Mouse (Mus musculus) c-Kit-positive CD71-negative TER-119-negative erythroid progenitor cells, embryonic 14.5 days (primary cell): ENCODE measurements around the gene Ankfn1.

ENCODE experiments used
- DNase-seq: peaks from one replicate; pipeline ENCODE4 v3.0.0-alpha.2; 2013; ENCODE audit warnings: low read depth

Ankfn1 gene

DNA sequence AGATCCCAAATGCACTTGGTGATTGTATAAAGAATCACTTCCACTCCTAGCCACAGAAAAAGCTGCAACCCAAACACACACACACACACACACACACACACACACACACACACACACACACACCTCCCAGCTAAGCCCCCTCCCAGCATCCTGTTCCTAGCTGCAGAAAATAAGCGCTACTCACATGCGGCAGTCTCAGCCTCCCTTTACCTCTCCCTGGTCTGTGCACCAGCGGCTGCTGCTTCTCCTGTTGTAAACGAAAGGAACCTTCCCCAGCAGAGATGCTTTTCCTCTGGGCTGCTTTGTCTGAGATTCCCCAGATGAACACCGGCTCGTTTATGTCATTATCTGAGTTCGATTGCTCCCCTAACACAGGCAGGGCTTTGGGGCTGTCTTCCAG is at the start of gene Ankfn1:
Gene Ankfn1, minus strand, starts transcription at position 223 of the 400 bp plus-strand sequence.
- no peak for DNase-seq

GRCm38 (mm10) chr11:89823661-89824446 is 46.4 kb upstream of the Ankfn1 start:
- no peak for DNase-seq

DNA sequence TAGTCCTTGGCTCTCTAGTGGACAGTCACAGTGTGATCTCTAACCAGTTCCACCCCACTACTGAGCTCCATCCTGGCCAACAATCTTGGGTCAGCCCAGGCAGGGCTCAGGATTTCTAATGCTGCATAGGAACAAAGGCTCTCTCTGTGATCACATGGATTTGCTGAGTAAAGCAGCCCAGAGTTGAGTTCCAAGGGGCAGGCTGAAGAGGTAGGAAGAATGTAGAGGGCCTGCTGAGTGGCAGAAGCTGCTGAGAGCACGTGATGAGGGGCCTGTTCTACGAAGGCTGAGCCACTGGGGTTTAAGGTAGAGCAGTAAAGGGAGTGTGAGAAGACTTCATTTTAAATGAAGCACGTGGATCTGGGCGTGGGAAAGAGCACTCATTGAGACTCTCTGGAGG is 41.1 kb upstream of the Ankfn1 start:
- no peak for DNase-seq

DNA sequence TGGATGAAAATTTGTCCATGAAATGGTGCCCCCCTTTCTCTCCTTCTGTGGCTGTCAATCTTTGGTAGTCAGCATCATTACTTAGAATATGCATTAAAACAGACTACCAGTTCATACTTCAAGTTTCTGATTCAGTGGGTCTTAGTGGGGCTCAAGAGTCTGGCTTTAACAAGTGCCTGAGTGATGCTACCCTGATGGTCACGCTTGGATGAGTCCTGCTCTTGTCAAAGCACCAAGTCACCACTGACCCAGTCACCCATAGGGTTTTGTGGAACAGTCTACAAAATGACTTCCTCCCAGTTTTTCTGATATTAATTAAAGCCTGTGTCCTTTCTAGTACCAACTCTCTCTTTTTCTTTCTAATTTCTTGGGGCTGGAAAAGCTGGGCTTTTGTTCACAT is 34.0 kb upstream of the Ankfn1 start:
- no peak for DNase-seq

DNA sequence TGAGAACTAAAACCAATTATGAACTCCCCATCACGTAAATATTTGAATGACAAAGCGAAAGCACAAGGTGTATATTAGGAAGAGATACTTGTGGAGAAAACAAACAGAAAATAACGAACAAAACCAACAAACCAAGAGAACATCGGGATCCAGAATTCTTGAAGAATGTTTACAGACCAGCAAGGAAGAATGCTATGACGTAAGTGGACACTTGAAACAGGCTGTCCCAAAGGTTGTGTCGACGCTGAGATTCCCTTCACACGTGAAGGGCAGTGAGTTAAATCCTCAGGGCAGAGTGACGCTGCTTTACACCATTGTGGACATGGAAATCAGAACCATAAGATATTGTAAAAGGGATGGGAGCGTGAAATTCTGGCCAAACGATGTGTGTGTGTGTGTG is 30.5 kb upstream of the Ankfn1 start:
- no peak for DNase-seq

DNA sequence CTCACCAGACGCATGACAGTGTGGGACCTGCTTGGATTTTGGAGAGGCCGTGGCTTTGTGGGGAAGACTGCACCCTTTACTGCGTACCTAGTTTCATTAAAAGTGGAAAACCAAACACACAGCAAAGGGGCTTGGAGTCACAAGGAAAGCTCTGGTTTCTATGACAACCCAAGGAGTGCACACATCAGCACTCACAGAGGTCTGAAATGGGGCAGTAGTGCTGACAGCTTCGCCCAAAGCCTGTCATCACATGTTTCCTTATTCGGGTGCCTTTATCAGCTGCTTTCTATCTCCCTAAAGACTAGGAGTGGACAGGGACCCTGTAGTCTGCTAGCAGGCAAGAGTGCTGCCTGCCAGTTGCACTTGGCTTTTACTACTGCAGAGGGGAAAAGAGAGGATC is 27.4 kb upstream of the Ankfn1 start:
- DNase-seq: no peak

GRCm38 (mm10) chr11:89803974-89804373 is 26.5 kb upstream of the Ankfn1 start:
- no peak for DNase-seq

- DNase-seq: no peak
Observed at GRCm38 (mm10) chr11:89792709-89793108, 15.3 kb upstream of the Ankfn1 start.

DNA sequence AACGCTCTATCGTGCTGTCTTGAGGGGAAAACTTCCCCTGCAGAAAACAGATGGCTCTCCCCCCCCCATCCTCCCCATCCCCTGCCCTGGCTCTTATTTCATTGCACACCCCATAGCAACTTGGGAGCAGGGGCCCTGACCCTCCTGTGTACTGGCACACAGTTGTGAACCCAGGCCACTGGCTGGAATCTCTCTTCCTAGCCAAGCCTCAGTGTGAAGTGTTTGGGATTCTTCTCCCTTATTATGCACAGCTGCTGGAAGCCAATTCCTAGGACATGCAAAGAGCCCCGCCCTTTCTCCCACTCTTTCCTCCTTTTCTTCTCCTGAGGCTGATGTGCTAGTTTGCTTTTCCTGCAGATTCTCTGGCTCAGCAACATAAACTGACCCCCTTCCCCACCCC is 1.4 kb downstream of the Ankfn1 start:
- no peak for DNase-seq

DNA sequence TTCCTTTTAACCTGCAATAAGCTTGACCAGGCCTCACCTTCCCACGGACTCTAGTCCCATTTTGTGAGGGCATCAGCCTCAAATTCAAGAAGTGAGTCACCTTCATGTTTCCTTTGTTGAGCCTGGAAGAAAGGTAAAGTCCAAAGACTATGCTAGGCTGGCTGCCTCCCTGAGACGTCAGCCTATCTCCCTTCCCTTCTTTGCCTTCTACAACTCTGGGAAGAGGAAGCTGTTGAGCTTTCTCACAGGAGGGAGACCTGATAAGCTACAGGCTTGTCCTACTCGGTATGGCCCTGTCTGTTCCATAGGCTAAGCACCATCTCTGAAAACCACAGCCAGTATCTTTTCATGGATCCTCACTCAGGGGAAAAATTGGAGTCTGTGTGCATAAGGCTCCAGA is 2.5 kb downstream of the Ankfn1 start:
- no peak for DNase-seq

- DNase-seq: no peak
Observed at GRCm38 (mm10) chr11:89772941-89773340, 4.5 kb downstream of the Ankfn1 start.

DNA sequence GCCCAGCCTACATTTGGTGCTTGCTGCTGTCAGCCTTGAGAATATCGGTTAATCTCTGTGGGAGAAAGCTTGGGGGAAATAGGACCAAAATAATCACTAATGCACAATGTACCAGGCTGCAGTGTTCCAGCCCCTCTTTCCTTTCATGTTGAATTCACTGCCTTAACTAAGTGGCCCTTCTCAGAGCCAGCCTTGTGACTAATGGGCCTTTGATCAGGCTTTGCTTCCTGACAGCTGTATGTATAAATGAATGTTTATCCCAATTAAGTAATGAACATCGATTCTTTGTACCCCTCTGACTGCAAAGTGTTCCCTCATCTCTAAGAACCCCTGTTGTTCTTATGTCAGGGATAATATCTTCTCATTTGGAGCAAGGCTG is 11.7 kb downstream of the Ankfn1 start:
- no peak for DNase-seq

DNA sequence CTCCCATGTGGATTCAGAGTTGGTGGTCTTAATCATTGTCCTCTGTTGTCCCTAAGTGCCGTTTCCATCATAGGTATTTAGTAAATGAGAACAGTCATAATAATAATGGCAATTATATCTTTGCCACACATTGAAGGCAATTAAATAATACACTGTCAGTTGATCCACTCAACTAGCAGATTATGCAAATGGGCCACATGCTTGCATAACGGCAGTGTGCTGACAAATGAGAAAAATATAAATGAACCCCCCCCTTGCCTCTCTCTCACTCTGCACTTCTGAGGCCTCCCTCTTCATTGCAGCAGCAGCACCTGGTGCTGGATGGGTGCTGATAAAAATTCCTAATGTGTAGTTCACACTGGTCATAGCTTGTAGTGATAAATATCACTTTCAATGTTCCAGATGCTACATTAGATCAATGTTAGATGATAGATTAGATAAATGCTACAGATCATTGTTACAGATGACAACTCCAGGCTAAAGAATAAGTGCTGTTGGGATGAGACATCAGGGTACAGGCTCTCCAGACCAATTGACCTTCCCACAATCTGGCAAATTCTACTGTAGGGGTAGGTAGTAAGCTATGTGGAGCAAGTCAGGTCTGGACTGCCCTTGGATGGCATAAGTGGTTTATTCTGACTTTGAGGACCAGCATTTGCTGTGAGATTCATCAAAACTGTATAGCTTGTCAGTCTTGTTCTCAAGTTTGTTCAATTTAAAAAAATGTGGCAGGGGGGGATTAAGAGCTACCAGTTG is 12.3 kb downstream of the Ankfn1 start:
- no peak for DNase-seq

DNA sequence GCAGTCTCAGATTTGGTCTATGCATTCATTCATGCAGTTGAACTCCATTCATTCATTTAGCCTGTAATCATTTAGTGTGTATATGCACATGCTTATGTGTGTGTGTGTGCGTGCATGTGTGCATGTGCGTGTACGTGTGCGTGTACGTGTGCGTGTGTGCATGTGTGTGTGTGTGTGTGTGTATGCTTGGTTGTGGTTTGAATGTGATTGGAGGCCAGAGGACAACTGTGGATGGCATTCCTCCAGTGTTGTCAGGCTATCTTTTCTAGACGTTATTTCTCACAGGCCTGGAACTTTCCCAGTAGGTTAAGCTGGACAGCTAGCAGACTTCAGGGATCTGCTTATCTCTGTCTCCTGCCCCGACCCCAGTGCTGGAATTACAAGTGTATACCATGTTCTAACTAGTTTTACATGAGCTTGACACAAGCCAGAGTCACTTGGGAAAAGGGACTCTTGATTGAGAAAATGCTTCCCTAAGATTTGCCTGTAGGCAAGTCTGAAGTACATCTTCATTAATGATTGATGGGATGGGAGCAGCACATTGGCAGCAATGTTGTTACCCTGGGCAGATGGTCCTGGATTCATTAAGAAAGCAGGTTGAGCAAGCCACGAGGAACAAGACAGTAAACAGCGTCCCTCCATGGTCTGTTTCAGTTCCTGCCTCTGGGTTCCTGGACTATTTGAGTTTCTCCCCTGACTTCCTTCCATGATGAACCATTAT is 43.3 kb downstream of the Ankfn1 start:
- no peak for DNase-seq

- DNase-seq: no peak
Observed at GRCm38 (mm10) chr11:89733526-89733925, 43.9 kb downstream of the Ankfn1 start.

DNA sequence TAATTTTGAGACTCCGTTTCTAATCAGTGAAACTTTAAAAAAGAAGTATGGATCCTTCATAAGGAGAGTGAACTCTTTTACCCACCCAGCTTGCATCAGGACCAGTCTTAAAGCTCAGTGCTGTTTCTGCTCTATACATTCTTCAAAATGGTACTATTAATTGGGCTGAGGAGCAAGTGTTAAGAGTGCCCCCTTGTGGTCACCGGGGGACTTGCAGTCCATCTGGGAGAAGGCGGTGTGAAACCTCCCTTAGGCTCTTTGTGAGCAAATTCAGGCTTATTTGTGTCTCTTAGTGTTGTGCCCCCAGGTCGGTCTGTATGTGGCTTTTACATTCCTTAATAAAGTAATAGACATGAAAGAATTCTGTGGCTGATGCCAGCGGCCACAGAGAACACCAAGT is 56.6 kb downstream of the Ankfn1 start:
- DNase-seq: peak; percentile 25

- DNase-seq: no peak
Observed at GRCm38 (mm10) chr11:89718491-89718982, 58.9 kb downstream of the Ankfn1 start.

DNA sequence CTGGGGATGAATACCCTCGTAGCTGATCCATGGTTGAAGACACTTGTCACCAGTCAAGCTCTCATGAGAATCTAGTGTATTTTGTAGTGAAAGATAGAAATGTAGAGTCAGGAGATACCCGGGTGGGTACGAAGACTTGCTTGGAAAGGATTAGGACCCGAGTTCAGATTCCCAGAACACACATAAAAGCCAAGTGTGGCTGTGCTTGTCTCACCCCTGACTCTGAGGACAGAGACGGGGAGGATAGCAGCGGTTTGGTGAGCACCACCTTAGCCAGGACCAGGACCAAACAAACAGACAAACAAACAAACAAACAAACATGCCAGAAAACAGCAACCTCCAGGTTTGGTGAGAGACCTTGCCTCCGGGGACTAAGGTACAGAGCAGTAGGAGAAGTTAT is 61.1 kb downstream of the Ankfn1 start:
- no peak for DNase-seq

DNA sequence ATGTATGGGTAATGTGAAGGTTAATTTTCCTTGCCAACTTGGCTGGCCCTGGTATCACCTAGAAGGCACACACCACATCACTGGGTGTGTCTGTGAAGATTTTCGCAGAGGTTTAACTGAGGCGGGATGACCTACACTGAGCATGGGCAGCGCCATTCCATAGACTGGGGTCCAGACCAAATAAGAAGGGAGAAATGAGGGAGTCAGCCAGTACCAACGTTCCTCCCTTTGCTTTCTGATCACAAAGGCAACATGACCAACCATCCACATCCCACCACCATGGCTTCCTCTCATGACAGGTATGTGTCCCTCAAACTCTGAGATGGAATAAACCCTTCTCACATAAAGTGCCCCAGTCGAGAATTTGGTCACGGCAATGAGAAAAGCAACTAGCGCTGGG is 68.9 kb downstream of the Ankfn1 start:
- no peak for DNase-seq

- DNase-seq: no peak
Observed at GRCm38 (mm10) chr11:89696431-89697403, 80.7 kb downstream of the Ankfn1 start.

DNA sequence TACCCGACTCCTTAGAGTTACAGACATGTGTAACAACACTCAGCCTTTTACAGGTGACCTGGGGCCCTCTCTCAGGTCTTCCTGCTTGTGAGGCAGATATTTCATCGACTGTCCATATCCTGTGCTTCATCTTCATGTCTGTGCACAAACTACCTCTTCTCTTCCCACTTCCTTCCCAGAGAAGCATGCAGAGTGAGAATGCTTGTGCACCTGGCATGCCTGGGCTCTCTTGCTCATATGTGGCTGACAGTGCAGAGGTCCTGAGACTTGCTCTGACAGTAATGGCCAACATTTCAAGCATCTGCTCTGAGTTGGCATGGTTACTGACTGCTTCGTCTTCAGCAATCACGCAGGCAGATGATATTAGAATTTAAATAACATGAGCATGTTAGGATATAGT is 83.8 kb downstream of the Ankfn1 start:
- DNase-seq: no peak

DNA sequence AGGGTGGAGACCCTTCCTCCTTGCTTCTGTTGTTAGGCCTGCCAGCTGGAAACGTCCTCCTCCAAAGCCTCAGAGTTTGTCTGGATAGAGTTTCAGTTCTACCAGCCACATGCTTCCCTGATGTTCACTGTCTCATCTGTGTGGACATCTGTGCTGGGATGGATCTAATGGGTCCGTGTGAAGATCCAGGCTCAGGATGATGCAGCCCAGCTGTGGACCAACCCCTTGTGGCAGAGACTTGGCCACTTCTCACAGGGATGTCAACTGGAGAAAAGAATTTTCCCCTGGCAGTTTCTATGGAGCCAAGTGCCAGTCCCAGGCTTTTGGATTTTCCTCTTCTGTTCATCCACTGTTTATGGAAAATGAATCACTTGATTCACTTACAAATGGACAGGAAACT is 100.5 kb downstream of the Ankfn1 start:
- DNase-seq: no peak
